Mouse (Mus musculus): ENCODE measurements around the gene Gm35549. TPM values are rescaled to one million over a fixed set of nuclear protein-coding genes. Genes with fewer than 3 reads are reported as not detected.

Gene Gm35549
- polyA plus RNA-seq, 1 experiment = not detected

DNA sequence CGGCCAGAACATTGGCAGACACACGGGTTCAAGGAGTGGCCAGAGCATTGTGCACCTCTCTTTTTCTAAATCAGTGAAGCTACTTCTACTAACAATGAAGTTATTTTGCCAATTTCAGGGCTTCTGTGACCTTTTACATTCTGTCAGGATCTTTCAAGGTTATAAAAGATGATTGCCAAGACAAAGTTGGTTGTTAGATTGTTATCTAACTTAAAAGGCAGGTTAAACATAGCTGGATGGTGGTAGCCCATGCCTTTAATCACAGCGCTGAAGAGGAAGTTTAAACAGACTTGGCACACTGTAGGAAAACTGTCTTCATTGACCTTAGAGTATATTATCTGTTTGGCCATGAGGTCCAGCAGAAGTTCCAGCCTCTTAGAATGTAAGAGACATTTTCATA, 1.8 kb upstream of the Gm35549 start:
- H3K4me1 ChIP-seq (ENCODE audit: control insufficient read depth, insufficient read depth, low read length) = no peaks in the 10 kb centered on the region
- H3K27ac ChIP-seq (ENCODE audit: control insufficient read depth, insufficient read depth, low read depth, low read length, poor library complexity) = no peak overlapping the region
- 75% methylated on average over 3 of the region's 3 CpGs for WGBS
- no peak overlapping the region for H3K4me3 ChIP-seq (replicated peaks; ENCODE audit: control insufficient read depth, low read depth, low read length)
- TF ChIP-seq CTCF (IDR thresholded peaks at IDR 0.05; ENCODE audit: control insufficient read depth, insufficient read depth, low read length) (no peak), POLR2A (IDR thresholded peaks at IDR 0.05; ENCODE audit: borderline replicate concordance, control insufficient read depth, low read depth, low read length) (no peak)

DNA sequence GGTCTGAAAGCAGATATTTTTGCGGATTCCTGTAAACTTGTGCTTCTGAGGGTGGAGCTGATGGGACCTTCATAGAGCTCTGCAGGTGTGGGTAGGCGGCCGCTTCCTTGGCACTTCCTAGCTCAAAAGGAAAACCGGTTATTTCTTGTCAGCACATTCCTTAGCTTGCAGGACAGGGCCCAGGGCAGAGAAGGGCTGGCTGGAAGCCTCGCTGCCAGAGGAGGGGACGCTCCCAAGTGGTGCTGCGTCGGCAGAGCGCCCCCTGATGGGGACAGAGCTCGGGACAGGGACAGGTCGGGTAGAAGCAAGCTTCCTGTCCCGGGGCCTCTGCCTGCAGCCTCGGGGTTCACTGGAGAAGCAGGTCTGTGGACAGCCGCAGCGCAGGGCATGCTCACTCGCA, 6.2 kb downstream of the Gm35549 start:
- Histone ChIP-seq H3K4me3 (replicated peaks; ENCODE audit: control insufficient read depth, low read depth, low read length) (no peak overlapping the region), H3K27ac (ENCODE audit: control insufficient read depth, insufficient read depth, low read depth, low read length, poor library complexity) (no peak overlapping the region), H3K4me1 (ENCODE audit: control insufficient read depth, insufficient read depth, low read length) (no peaks in the 10 kb centered on the region)
- WGBS = 64% methylated on average over 16 of the region's 16 CpGs
- TF ChIP-seq CTCF (IDR thresholded peaks at IDR 0.05; ENCODE audit: control insufficient read depth, insufficient read depth, low read length) (no peak), POLR2A (IDR thresholded peaks at IDR 0.05; ENCODE audit: borderline replicate concordance, control insufficient read depth, low read depth, low read length) (no peak)

DNA sequence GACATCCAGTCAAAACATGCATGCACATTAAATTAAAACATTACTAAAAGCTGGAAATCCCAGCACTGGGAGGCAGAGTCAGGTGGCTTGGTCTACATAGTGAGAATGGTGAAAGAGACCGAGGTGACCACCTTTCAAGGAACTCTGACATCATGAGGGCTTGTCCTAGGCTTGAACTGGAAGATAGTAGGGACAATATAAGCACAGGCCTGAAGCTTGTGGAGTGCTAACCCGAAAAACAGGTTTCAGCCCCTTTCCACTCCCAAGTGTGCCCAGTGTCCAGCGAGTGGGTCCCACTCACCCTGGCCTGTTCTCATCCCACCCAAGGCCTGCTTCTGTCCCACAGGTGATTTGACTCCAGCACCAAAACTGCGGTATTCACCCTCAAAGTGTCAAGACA, 6.6 kb downstream of the Gm35549 start:
- WGBS = 90% methylated on average over 4 of the region's 4 CpGs
- H3K4me1 ChIP-seq (ENCODE audit: control insufficient read depth, insufficient read depth, low read length) = no peaks in the 10 kb centered on the region
- no peak overlapping the region for H3K4me3 ChIP-seq (replicated peaks; ENCODE audit: control insufficient read depth, low read depth, low read length)
- no peak overlapping the region for H3K27ac ChIP-seq (ENCODE audit: control insufficient read depth, insufficient read depth, low read depth, low read length, poor library complexity)
- TF ChIP-seq POLR2A (IDR thresholded peaks at IDR 0.05; ENCODE audit: borderline replicate concordance, control insufficient read depth, low read depth, low read length) = no peak

DNA sequence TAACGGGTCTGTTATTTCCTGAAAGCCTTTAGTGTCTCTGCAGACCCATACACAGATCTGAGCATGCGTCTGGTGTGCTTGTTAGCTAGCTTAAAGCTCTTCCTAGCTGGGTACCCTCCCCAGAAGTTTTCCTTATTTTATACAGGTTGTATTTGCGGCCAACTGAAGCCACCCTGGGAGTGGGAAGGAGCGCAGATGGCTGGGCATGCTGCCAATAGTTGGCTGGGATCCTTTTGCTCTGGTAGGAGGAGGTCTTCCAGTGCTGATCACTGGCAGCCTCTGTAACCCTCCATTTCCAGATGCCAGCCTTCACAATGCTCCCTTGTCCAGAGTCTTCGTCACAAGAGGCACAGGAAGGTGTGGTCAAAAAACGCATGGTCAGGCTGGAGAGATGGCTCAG, 7.0 kb downstream of the Gm35549 start:
- no peaks in the 10 kb centered on the region for H3K4me1 ChIP-seq (ENCODE audit: control insufficient read depth, insufficient read depth, low read length)
- WGBS = 80% methylated on average over 6 of the region's 6 CpGs
- H3K4me3 ChIP-seq (replicated peaks; ENCODE audit: control insufficient read depth, low read depth, low read length) = no peak overlapping the region
- no peak for TF ChIP-seq CTCF (IDR thresholded peaks at IDR 0.05; ENCODE audit: control insufficient read depth, insufficient read depth, low read length)
- TF ChIP-seq POLR2A (IDR thresholded peaks at IDR 0.05; ENCODE audit: borderline replicate concordance, control insufficient read depth, low read depth, low read length) = no peak
- no peak overlapping the region for H3K27ac ChIP-seq (ENCODE audit: control insufficient read depth, insufficient read depth, low read depth, low read length, poor library complexity)

DNA sequence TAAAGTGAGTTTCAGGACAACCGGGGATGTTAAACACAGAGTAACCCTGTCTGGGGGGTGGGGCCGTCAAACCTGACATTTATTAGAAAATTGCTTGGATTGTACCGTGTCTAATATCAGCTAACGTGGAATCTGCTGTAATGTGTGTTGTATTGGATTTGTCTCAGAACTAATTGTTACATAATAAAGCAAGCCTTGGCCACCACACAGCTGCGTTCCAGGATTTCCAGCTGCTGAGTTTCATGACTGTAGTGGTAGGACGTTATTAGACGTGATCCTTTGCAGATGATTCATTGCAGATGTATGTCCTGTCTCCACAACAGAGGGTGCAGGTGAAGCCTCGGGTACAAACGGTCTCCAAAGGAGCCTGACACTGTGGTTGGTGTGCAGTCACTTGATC, 7.7 kb downstream of the Gm35549 start:
- 85% methylated on average over 9 of the region's 9 CpGs for WGBS
- TF ChIP-seq POLR2A (IDR thresholded peaks at IDR 0.05; ENCODE audit: borderline replicate concordance, control insufficient read depth, low read depth, low read length) (no peak), CTCF (IDR thresholded peaks at IDR 0.05; ENCODE audit: control insufficient read depth, insufficient read depth, low read length) (no peak)
- H3K27ac ChIP-seq (ENCODE audit: control insufficient read depth, insufficient read depth, low read depth, low read length, poor library complexity) = no peak overlapping the region

DNA sequence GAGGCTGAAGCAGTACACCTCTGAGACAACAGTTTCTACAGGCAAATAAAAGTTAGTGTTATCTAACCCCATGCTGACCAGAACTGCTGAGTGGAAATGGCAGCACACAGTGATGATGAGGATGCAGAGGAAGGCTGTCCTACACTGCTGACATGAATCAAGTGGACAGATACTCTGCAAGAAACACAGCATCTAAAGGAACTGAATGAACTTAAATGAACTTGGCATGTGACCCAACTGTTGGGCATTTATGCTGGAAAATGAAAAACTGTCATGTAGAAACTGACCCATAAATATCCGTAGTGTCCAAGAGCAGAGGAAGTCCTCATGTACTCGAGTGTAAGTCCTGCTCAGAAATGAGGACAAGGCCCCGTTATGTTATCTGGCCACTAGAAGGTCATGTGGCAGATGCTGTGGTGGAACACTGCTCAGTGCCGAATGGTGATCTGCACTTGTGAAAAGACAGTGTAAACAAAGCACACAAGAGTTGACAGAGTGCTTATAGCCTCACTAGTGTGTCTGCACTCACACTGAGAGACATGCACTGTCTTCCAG, 13.9 kb downstream of the Gm35549 start:
- WGBS = 78% methylated on average over 4 of the region's 4 CpGs
- Histone ChIP-seq H3K4me3 (replicated peaks; ENCODE audit: control insufficient read depth, low read depth, low read length) (no peak overlapping the region), H3K27ac (ENCODE audit: control insufficient read depth, insufficient read depth, low read depth, low read length, poor library complexity) (no peak overlapping the region), H3K4me1 (ENCODE audit: control insufficient read depth, insufficient read depth, low read length) (no peaks in the 10 kb centered on the region; the same call in 1 of the 2 replicates)
- no peak for TF ChIP-seq CTCF (IDR thresholded peaks at IDR 0.05; ENCODE audit: control insufficient read depth, insufficient read depth, low read length)
- TF ChIP-seq POLR2A (IDR thresholded peaks at IDR 0.05; ENCODE audit: borderline replicate concordance, control insufficient read depth, low read depth, low read length) = no peak

More for the DNA sequence above, 7.7 kb downstream of the Gm35549 start:
- Histone ChIP-seq H3K4me3 (replicated peaks; ENCODE audit: control insufficient read depth, low read depth, low read length) (no peak overlapping the region), H3K4me1 (ENCODE audit: control insufficient read depth, insufficient read depth, low read length) (no peaks in the 10 kb centered on the region)

DNA sequence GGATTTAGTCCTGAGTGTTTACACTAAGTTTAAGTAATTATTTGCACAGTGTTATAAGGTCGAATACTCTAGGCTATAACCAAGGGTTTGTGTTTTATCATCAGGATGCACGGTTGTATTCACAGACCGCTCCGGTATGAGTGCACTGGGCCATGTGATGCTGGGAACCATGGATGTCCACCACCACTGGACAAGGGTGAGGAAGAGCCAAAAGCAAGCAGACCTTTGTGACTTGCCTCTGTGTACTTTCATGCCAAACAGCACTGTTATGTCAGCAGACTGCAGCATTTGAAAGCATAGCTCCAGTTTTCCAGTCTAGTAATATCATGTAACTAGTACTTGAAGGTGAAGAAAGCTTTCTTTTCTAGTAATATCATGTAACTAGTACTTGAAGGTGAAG, 17.1 kb downstream of the Gm35549 start:
- H3K4me3 ChIP-seq (replicated peaks; ENCODE audit: control insufficient read depth, low read depth, low read length) = no peak overlapping the region
- 87% methylated on average over 4 of the region's 4 CpGs for WGBS
- H3K4me1 ChIP-seq (ENCODE audit: control insufficient read depth, insufficient read depth, low read length) = no peaks in the 10 kb centered on the region; the same call in 1 of the 2 replicates
- H3K27ac ChIP-seq (ENCODE audit: control insufficient read depth, insufficient read depth, low read depth, low read length, poor library complexity) = no peak overlapping the region
- TF ChIP-seq POLR2A (IDR thresholded peaks at IDR 0.05; ENCODE audit: borderline replicate concordance, control insufficient read depth, low read depth, low read length) (no peak), CTCF (IDR thresholded peaks at IDR 0.05; ENCODE audit: control insufficient read depth, insufficient read depth, low read length) (no peak)

DNA sequence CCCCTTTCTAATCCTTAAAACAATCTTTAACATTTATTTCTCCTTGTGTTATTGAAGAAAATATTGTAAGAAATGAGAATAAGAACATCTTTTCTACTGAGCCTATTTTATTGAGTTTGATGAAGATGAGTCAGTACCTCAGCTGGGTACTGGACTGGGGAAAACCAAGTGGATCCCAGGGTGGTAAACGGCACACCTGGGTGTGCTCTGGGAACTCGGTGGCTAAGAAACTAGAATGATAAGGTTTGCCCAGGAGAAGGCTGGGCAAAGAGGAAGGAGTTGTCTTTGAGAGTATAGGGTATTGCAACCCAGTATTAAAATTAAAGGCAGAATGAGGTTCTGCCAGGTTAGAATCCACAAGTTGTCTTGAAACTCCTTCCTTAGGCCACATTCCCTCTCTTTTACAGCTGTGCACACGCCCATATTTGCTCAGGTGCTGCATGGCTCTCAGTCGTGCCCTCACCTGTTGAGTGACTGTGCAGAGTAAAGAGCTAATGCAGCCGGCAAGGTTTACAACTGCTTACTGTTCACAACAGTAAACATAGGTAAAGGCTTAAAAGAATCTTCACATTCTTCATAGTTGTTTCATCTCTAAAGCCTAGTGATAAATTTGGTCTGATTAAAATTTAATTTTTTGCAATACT, 20.3 kb downstream of the Gm35549 start:
- H3K27ac ChIP-seq (ENCODE audit: control insufficient read depth, insufficient read depth, low read depth, low read length, poor library complexity) = no peak overlapping the region
- no peaks in the 10 kb centered on the region; the same call in 1 of the 2 replicates for H3K4me1 ChIP-seq (ENCODE audit: control insufficient read depth, insufficient read depth, low read length)
- no peak overlapping the region for H3K4me3 ChIP-seq (replicated peaks; ENCODE audit: control insufficient read depth, low read depth, low read length)
- TF ChIP-seq CTCF (IDR thresholded peaks at IDR 0.05; ENCODE audit: control insufficient read depth, insufficient read depth, low read length) (no peak), POLR2A (IDR thresholded peaks at IDR 0.05; ENCODE audit: borderline replicate concordance, control insufficient read depth, low read depth, low read length) (no peak)
- 87% methylated on average over 5 of the region's 5 CpGs for WGBS
